Mouse (Mus musculus) forelimb bud, embryonic 11.5 days (tissue): ENCODE results near the gene Zfp507.
A peak's percentile ranks its signal among the peaks of the same experiment; 100 is the strongest.

Source experiments
- DNase-seq: peaks from one replicate; pipeline ENCODE4 v3.0.0-alpha.2; 2012; ENCODE audit warnings: low read depth, low spot score

The Zfp507 gene

GRCm38 (mm10) chr7:35802906-35803595 lies at the start of gene Zfp507:
Zfp507 (minus strand) TSS chr7:35803003.
- DNase-seq: peak; percentile 91

DNA sequence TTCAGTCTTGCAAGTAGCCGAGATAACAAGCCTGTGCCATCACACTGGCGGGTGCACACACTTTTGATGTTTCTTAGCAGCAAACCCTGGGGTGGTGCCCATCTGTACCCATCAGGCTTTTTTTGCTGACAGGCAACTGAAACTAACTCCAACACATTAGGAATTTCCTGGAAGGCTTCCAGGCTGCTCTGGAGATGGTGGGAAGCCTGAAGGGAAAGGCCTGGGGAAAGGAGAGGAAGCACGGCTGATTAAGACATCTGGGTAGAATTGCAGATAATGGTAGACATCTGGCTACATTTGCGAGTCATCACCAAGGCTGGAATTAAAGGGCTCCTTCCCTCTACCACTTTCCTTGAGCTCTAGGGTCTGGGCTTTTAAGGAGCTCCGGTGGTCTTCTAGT lies 47.6 kb upstream of the Zfp507 start:
- DNase-seq: no peak

DNA sequence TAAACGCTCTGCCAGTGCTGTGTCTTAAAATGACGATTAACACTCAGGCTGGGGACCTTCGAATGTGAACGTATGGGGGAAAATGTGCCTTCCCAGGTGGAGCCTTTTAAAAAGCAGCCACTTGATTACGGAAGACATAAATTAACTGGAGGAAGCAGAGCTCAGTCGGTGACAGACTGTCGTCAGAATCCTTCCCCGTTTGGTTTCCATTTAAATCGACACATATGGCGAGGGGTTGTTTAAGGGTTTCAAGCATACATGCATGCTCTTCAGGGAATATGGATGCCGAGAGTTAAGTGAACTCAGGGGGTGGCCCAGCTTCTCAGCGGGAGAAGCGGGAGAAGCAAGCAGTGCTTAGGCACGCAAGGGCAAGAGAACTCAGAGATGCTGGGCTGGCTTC lies 45.7 kb upstream of the Zfp507 start:
- DNase-seq: peak; percentile 71

GRCm38 (mm10) chr7:35840504-35840903 lies 37.7 kb upstream of the Zfp507 start:
- no peak for DNase-seq

- no peak for DNase-seq
Observed at GRCm38 (mm10) chr7:35836851-35837250, 34.0 kb upstream of the Zfp507 start.

DNA sequence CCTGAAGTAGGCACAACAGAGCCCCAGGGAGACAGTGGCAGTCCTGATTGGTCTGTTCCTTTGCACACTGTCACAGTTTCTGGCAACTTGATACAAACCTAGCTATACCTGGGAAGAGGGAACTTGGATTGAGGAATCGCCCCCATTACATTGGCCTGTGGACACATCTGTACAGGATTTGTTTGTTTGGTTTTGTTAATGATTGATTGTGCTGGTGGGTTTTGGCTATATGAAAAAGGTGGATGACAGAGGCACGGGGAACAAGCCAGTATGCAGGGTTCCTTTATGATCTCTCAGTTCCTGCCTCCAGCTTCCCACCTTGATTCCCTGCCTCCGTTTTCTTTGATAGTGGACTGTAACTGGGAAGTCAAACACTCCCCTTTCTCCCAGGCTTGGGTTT lies 33.6 kb upstream of the Zfp507 start:
- DNase-seq: no peak

GRCm38 (mm10) chr7:35830119-35830518 lies 27.3 kb upstream of the Zfp507 start:
- no peak for DNase-seq

DNA sequence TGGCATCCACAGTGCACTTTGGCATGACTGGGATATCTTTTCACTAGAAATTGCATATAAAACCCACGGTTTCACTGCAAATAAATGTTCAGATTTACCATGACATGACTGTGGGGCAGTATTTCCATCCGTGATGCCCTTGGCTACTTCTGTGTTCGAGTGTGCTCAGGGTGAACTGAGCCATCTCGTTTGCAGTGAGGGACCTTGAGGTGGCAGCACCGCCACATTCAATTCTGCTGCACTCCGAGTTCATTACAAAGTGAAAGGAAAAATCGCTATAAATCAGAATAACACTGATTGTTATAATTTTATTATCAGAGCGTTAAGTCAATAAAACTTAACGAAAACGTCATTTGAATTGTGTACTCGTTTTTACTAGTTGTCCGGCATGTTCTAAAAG lies 21.1 kb upstream of the Zfp507 start:
- no peak for DNase-seq

DNA sequence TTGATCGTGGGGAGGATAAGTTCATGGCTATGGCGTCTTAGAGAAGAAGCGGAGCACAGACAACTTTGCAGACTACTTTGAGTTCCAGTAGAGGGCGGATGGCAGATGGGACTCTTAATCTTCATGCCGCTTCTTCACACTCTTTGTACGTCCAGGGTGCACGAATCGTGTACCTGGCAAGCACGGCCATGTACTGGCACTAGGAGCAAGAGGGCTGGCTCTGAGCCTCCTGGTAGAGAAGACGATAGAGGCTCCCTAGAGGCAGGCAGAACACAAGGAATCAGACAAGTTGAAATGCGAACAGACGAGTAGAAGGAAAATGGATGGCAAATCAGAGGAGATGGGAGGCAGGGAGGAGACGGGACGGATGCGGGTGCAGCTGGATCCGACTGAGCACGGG lies 19.5 kb upstream of the Zfp507 start:
- DNase-seq: no peak

GRCm38 (mm10) chr7:35821357-35821756 lies 18.6 kb upstream of the Zfp507 start:
- no peak for DNase-seq

GRCm38 (mm10) chr7:35819486-35819885 lies 16.7 kb upstream of the Zfp507 start:
- DNase-seq: no peak

- DNase-seq: no peak
Observed at GRCm38 (mm10) chr7:35814759-35815551, 12.2 kb upstream of the Zfp507 start.

- no peak for DNase-seq
Observed at GRCm38 (mm10) chr7:35813306-35813705, 10.5 kb upstream of the Zfp507 start.

DNA sequence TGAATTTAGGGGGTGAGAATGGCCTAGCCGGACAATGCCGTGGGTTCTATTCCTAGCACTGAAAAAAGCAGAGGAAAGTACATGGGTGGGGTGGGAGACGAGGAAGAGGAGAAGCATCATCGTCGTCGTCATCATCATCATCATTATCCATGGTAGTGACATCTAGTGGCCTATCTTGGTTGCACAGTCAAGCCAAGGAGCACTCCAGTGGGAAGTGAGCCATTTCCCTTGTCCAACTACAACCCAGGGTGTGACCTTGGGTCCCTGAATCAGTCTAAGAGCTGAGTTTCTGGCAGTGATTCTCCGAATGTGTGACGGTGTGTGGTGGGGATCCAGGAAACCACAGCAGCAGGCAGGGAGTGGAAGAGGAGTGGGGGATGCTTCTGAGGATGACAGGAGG lies 7.9 kb upstream of the Zfp507 start:
- no peak for DNase-seq

GRCm38 (mm10) chr7:35804206-35804605 lies 1.4 kb upstream of the Zfp507 start:
- no peak for DNase-seq

DNA sequence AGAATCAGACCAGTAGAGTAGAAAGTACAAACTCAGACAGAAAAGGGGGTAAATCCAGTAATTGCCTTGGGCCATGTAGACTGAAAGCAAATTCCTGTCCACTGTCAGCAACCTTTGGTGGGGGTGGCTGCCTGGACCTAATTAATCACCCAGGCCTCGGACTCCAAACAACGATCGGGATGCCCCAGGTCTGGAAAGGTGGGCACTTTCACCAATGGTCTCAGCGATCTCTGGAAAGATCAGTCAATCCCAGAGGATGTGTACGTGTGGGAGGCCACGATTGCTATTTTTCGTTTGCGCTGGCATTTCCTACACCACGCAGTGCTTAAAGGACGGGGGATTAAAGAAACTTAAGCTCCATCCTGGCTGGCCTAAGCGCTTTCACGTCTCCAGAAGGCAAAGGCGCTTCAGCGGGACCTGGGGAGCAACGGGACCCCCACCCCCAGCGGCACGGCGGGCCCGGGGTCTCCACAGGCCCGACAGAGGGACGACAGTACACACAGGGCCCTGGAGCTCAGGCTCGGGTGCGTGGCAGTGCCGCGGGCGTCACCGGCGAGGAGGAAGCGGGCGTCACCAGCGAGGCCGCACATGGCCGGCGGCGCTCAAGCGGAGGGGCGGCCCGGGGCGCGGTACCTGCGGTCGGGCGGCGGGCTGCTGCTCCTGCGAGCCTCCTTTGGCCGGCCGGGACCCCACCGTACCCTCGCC lies 450 bp downstream of the Zfp507 start:
- peak; percentile 20 for DNase-seq

- DNase-seq: no peak
Observed at GRCm38 (mm10) chr7:35796123-35796522, 6.7 kb downstream of the Zfp507 start.

DNA sequence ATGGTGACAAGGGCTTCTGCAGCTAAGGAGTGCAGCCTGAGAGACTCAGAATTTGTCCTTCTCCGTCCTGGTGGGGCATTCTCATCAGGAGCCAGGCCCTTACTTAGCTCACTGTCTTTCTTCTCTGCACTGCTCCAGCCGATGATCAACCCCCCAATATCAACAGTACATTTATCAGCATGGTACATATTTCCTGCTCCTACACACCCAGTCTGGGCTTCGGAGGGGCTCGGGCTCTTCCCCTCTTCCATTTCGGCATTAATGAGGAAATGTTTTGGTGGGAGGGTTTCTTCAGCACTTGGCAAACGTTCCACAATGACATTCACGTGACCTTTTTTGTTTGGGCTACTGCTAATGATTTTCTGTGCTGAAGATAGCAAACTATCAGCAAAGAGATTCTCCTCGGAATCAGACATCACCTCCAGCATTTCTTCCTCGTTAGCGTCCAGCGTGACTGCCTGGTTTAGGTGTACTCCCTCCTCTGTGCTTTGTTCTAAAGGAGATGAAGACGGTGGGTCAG lies 8.6 kb downstream of the Zfp507 start:
- no peak for DNase-seq

- DNase-seq: no peak
Observed at GRCm38 (mm10) chr7:35792150-35792848, 10.5 kb downstream of the Zfp507 start.

GRCm38 (mm10) chr7:35790926-35791325 lies 11.9 kb downstream of the Zfp507 start:
- no peak for DNase-seq

DNA sequence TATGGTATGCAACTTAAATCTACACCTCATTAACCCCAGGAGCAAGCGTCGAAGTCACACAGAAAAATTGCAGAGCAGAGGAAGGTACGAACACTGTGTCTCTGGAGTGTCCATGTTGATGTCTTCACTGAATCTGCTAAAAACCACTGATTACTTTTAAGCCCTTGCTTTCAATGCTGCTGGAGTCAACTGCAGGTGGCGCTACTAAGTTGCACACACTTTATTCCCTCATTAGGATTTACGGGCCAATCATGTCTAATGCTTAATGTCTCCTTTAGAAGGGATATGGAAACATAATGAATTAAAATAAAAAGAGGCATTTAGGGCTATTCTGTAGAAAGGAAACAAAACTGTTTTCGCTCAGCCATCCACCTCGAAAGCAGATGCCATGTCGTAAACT lies 12.6 kb downstream of the Zfp507 start:
- no peak for DNase-seq

DNA sequence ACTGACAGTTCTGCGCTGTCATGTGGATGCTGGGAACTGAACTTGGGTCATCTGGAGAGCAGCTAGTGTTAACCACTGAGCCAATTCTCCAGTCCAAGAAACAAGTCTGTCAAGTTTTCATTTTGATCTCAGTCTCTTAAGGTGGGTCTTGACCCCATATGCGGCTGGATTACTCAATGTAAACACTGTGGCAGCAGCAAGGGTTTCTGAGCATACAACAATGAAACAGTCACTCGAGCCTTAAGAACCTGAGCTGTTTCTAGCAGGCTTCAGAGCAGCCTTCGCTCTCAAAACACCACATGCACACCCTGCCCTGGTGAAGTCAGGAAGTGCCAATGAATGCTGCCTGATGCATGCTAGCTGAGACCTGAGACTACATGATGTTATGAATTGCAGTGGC lies 17.2 kb downstream of the Zfp507 start:
- no peak for DNase-seq
